Mouse (Mus musculus) CD4-positive helper T cell, adult 2 months (primary cell): ENCODE data around the gene Ergic1.

Experiments
- DNase-seq: peaks from one replicate; pipeline ENCODE4 v3.0.0-alpha.2; 2012; ENCODE audit warnings: low read depth, missing footprints, low spot score

Ergic1 gene

DNA sequence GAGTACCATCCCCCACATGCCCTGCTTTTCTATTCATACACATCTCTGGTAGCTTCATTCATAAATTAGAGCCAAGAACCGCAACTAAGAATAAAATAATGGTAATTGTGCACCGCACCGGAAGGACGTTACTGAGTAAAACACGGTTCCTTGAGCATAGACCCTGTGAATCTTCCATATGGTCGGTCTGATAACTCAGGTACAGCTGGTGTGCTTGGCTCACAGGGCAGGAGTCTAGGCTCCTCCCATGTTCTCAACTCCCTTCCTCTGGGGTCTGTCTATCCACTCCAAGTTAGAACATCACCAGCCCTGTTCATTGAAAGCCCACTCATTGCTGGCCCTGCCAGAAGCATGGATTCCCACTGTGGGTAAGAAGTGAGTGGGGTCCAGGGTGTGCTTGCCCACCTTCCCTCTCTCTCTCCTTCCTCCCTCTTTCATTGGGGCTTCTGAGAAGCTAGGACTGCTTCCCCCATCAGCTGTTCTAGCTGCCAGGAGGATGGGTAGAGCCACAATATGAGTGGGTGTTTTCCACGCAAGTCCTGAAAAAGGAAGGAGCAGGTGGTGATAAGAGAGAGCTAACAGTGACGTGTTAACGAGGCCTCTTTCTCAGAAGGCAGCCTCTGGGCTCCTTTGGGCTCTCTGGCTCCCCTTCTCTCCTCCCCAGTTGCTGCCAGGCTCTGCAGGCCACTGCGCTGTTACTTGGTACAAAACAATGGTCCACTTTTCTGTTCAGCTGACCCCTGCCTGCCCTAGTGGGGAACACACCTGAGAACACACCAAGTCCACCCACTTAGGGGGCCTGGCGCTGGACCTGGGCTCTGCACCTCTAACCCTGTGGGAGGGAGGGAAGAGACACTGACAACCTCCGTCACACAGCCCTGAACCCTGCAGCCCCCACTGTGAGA is 14.7 kb downstream of the Ergic1 start:
- DNase-seq, result no peak

DNA sequence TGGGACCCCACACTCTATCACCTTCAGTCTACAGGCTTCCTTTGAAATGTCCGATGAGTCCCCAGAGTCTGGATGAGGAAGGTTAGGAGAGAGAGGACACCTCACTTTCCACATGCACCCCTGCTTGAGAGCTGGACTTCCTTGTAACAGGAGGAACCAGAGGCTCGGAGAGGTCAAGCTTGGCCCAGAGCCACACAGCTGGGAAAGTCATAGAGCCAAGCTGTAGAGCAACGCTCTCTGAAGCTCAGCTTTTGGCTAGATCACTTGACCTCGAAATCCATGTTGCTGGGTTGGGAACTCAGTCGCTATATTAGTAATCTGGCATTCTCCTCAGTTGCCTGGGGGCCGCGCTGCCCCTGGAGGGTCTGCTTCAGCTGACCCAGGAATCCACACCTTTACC is 15.5 kb downstream of the Ergic1 start:
- no peak for DNase-seq

DNA sequence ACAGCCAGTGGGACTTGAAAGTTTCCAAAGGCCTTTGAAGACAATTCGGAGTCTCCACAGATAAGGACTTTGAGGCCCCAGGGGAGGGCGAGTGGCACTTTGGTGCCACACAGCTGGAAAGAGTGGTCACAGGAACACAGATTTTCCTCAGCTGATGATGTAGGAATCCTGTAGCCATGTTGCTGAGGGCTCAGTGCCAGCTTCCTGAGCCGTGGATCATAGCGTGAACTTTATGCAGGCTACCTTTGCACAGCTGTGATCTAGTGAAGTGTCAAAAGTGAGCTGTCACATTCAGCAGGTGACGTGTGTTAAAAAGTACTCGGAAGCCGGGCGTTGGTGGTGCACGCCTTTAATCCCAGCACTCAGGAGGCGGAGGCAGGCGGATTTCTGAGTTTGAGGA is 16.0 kb downstream of the Ergic1 start:
- no peak for DNase-seq

DNA sequence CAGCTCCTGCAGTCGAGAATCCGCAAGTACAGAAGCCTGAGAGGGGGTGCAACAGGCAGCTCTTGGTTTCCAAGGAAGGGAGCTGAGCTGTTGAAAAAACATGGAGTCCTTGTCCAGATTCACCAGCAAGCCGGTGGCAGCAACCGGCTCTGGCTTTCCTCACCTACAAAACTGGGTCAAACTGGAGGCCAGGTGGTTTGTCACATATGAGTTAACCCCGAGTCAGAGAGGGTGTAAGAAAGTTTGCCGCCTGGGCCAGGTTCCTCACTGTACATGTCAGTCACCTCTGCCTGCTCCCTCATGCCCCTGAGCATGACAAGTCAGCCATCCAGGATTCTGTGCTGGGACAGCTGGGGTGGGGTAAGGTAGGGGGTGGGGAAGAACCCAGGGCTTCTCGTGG is 16.9 kb downstream of the Ergic1 start:
- DNase-seq, result no peak

DNA sequence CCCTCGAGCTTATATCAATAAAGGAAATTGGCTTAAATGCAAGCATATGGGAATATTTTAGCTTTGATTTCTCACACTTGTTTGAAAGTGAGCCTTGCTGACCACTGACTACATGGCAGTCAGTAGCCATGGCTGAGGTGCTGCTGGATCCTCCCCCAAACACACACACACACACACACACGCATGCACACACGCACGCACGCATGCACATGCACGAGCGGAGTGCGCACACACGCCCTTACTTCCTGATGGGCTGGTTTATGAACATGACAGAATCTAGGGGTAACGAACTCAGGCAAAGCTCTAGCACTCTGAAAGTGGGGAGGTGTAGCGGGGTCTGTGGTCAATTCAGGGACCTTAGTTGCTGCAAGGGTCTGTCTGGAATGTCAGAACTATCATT is 17.5 kb downstream of the Ergic1 start:
- DNase-seq, result no peak

DNA sequence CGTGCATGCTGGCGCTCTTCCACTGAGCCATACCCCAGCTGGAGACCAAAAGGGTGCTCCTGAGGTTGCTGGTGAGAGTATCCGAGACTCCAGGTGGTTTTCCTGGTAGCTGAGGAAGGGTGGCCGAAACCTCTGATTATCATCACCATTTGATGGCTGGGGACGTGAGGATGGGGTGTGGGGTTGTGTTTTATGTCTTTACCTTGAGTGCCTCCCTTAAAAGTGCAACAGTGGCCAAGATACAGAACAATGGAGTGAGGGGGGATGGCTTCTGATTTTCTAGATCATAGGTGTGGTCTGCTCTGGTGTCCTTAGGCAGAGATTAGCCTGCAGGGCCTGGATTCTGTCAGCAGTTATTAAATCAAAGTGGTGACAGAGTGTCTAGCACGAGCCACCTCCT is 18.1 kb downstream of the Ergic1 start:
- DNase-seq, result no peak

DNA sequence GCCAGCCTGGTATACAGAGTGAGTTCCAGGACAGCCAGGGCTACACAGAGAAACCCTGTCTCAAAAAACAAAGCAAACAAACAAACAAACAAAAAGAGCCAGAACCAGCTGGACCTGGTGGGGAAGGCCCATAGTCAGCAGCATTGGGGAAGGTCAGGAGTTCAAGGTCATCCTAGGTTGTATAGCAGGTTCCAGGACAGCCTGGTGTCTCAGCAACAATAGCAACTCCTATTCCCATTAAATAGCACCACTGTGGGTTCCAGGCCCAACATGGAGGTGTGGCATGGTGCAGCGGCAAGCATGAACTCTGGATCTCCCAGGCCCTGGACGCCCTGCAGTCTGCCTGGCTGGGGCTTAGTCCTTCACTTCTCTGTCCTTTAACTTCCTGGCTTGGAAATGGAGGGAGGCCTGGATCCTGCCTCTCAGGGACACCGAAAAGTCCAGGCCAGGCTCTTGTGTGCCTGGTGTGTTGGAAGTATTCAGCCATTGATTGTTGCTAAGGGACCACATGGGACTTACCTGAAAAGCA is 19.6 kb downstream of the Ergic1 start:
- DNase-seq, result no peak

DNA sequence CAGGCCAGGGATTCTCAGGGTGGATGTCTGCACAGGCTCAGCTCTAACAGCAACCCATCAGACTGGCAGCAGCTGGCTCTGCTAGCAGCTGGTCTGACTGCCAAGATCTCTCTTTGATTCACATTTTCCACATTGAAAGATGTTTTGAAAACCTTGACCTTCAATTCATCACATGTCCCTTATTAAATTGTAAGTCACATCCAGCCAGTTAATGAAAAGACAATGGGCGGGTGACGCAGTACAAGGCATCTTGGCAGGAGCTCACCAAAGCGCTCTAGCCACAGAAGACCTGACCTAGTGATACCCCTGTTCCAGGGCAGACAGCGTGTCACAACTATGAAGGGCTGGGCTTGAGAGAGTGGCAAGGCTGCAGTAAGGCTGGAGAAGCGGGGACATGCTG is 21.0 kb downstream of the Ergic1 start:
- DNase-seq, result no peak

DNA sequence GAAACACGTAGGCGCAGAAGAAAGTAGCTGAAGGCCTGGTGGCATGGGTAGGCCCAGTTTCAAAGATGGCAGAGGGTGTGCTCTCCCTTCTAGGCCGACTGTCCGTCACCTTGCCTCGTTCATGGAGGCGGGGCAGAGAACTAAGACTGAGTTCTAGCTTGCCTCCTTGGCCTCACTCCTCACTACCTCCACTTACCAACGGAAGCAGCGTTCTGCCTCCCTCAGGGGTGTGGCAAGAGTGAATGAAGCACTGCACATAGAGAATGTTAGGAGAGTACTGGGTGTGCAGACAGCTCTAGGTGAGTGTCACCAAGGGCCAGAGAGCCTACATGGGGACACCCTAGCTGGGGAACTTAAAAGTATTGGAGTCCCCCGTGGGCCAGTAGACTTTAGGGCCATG is 21.8 kb downstream of the Ergic1 start:
- no peak for DNase-seq

DNA sequence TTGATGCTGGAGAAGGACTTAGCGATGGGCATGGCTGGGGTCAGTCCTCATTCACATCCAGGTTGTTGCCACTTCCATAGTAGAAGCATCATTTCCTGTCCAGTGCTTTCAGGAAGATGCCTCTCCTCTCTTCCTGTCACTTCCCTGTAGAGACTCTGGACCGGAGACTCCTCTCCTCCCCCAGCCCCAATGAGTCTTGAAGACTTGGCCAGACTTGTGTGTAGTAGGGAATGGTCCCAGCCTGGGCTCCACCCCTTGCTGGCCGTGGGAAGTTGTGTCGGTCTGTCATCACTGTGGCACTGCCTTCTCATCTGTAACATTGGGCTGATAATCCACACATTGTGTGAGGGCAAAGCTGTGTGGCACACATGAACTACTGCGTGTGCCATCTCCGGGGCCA is 22.3 kb downstream of the Ergic1 start:
- DNase-seq, result no peak

DNA sequence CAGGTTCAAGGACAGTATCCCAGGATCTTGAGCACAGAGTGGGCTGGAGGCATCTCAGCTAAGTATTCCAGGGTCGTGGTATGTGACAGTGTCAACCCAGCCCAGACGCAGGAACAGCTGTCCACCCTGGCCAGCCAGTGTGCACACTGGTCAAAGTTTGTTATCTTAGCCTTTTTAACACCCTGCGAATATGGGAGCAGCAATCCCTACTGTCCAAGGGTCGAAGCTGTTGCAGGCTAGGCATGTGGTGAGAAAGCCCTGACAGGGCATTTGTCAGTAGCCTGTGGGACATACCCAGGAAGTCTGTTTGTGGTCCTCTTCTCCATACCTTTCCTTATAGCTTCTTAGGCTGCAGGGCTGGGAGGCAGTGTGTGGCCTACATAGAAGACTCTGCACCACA is 22.8 kb downstream of the Ergic1 start:
- no peak for DNase-seq

DNA sequence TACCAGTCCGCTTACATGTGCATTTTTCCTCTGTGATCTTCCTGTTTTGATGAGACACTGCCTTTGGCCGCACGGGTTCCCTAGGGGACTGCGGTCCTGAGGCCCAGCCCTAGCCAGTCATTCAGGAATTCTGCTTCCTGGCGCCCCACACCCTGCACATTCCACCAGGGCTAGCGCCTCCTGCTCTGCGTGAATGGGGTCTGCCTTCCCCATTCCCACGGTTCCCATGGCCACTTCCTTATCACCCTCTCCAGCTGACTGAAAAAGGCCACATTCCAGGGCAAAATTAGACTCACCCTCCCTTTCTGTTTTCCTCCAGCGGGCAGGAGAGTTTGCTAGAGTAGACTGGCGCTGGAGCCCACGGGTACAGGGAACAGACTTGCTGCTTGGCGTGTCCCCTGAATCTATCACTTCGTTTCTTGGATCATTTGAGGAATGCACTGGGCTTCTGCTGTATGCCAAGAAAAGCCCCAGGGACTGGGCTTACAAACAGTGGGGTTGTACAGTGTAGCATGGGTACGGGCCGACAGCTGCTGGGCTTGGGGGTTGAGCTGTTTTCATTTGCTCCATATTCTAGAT is 23.4 kb downstream of the Ergic1 start:
- DNase-seq, result no peak

DNA sequence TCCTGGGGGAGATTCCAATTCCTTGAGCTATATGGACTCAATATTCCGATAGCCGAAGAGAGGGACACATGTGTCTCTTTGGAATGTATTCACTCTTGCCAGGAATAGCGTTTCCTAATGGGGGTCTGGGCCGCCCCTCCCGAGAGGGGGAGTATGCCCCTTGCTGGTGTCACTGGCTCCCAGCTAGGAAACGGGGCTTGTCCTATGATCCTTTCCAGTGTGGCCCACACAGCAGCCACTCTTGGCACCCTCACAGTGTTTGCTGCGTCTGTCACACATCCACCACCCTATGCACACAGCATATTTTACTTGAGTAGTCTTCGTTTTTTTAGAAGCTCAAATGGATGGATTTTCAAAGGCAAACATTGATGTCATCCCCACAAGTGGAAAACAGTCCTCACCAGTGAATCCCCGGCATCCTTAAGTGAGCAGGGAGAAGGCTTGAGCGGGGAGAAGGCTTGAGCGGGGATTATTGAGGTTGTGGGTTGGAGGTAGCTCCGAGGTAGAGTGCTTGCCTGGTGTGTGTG is 26.7 kb downstream of the Ergic1 start:
- DNase-seq, result no peak

DNA sequence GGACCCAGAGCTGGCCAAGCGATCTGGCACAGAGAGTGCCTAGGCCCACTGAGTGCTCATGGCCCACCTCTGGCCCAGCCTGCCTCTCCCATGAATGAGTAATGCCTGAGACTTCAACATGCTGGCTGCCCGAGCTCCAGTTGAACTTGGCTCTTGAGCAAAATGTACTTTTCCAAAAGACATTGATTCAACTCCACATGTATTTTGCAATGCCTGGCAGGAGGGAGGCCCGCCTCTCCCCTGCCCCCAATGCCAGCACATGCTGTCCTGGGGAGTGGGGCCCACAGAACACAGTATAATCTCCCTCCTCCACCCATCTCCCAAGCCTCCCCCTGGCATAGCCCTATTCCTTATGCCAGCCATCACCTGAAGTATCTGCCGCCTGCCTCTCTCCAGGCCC is 31.2 kb downstream of the Ergic1 start:
- DNase-seq, result no peak

DNA sequence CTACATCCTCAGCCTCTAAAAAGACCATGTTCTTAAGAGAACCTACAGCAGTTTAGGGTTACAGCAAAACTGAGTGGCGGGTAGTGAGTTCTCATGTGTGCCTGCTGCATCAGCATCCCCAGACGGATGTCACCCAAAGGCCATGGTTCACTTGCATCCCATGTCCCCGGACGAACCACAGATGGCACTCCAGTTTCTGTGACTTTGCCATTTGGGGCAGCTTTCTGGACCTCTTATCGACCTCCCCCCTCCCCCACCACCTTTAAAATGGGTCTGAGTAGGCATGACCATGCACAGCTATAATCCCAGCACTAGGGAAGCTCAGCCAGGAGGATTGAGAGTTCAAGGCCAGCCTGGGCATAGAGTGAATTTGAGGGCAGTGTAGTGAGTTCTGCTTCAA is 31.9 kb downstream of the Ergic1 start:
- no peak for DNase-seq

DNA sequence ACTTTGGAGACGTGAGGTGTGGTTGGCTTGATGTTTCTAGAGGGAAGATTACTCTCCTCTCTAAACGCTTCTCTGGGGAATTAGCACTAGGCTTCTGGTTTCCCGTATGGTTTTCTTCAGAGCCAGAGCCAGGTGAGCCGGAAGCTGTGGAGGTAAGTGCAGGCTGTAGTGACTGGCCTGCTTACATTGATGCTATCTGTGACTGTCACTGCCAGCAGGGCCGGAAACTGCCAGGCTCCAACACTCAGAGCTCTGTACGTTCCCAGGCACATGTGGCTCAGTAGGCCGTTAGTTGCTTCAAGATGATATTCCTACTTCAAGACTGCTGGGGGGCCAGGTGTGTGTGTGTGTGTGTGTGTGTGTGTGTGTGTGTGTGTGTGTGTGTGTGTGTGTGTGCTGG is 32.9 kb downstream of the Ergic1 start:
- peak; percentile 26 for DNase-seq

DNA sequence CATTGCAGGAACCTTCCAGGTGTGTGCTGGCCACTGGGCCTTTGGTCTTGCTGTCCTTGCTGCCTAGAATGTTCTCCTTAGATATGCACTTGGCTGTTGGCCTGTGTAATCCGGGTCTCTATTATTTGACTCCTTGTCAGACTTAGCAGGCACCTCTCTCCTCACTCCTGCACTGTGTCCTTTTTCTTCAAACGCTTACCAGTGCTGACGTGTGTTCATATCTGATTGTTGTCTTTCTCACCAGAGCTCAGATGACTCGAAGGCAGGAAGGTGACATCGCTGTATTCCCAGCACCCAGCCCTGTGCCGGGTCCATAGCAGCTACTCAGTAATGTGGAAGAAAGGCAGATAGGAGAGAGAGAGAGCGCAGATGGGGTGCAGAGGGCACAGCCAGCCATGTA is 33.7 kb downstream of the Ergic1 start:
- peak; percentile 29 for DNase-seq

DNA sequence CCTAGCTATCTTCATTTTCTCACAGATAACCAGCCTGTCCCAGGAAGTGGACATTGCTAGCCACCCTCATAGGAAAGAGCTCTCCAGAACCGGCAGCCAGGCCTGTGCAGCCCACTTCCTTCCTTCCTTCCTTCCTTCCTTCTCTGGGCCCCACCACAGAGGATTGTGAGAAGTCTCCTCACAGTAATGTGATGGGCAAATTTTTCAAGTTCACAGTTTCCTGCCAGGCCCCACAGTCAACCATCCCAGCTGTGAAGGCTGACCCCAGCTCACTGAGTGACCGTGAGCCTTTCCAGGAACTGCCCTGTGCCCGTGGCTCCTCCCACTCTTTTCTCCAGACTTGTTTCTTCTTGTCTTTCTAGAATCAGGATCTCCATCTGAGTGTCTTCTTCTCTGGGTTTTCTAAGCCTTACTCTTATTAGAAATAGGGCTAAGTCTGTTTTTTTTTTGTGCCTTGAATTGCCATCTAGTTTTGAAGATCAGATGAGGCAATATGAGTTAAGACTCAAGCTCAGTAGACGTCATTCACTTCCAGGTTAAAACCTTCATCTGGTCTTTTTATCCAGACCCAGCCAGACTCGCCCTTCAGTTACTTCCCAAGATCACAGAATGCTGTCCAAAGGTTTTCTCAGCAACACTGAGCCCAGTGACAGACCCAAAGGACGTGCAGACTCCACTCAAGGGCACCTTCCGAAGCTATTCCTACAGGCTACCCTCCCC is 34.3 kb downstream of the Ergic1 start:
- DNase-seq, result peak; percentile 19

DNA sequence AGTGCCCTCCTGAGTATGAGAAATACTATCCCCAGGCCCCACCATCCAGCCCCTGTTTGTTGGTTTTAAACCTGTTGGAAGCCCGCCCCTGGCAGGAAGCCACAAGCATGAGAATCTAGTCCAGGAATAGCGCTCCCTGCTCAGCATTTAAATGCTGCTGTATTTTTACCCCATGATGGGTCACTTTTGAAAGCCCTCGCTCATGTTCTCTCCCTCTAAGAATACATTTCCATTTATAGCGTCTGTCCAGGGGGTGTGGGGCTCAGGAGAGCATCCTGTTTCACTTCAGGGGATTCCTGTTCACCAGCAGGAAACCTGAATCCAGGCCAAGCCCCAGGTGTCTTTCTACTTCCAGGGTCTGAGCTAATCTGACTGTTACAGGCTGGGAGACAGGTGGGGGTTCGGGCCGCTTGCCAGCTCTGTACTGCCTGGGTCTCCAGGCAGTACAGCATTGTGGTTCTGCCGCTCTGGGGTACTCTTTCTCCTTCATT is 34.9 kb downstream of the Ergic1 start:
- no peak for DNase-seq

DNA sequence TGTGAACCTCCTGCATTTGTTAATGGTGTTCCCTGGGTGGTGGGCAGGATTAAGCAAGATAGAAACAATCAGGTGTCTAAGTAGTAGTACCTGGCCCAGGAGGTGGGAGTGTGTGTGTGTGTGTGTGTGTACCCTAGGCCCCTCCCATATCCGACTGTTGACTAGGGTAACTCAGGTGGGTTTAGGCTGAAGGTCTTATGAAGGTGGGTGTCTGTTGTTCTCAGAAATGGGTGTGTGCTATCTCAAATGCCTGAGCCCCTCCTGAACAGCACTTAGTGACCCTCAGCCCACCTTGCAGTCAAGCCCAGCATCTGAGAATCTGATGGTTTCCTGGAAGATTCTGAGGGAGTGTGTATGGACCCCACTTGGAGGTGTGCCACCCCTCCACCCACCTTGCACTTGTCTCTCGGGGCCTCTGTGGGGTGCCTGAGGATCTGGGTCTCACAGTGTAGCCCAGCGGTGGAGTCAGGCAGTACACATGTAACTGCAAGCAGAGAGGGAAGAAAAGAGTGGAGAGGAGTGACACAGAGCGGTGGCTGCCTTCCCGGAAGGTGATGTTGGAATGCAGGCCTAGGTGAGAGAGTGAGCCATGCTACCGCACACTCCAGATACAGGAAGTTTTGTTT is 35.7 kb downstream of the Ergic1 start:
- DNase-seq, result no peak

DNA sequence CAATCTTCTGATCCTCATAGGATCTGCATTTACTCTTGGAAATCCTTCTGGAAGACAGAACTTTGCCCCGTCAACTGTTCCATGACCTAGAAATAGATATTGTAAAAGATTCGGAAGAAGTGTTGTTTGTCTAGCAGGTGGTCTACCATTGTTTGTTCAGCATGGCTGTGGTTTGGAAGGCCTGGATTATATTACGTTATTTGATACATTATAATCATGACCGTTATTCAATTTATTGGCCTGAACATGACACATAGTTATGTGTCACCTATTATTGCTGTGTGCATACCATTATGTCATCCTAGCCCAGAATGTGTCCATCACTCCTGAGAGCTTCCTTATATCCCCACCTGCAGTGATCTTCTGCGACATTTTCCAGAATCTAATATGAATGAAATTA is 37.6 kb downstream of the Ergic1 start:
- no peak for DNase-seq
